Mouse (Mus musculus) adrenal gland, postnatal 36 days (tissue): Measurements from ENCODE around the gene Foxn1. TPM values are rescaled to one million over a fixed set of nuclear protein-coding genes. Genes with fewer than 3 reads are reported as not detected.

Source experiments
- DNase-seq, 2 experiments: peaks; one replicate each; pipeline ENCODE4 v3.0.0; 2021; ENCODE audit warnings: mixed read lengths in 1 of 2
- long read RNA-seq, 2 experiments: library from polyadenylated mRNA; stranded (forward); transcript quantifications; one replicate each; pipeline ENCODE4 v2.0.0; 2021; ENCODE audit warnings: borderline sequencing depth in 2 of 2
- total RNA-seq, 2 experiments: library from RNA; stranded (reverse); gene quantifications; 2 replicates each; pipeline ENCODE4 v1.2.3; 2021

The Foxn1 gene
- under 1 TPM in 1 of 2 experiments, not detected in 1; 0.30 TPM for total RNA-seq
- long read RNA-seq, experiment 1: 0 reads
- long read RNA-seq, experiment 2: 0 reads

DNA sequence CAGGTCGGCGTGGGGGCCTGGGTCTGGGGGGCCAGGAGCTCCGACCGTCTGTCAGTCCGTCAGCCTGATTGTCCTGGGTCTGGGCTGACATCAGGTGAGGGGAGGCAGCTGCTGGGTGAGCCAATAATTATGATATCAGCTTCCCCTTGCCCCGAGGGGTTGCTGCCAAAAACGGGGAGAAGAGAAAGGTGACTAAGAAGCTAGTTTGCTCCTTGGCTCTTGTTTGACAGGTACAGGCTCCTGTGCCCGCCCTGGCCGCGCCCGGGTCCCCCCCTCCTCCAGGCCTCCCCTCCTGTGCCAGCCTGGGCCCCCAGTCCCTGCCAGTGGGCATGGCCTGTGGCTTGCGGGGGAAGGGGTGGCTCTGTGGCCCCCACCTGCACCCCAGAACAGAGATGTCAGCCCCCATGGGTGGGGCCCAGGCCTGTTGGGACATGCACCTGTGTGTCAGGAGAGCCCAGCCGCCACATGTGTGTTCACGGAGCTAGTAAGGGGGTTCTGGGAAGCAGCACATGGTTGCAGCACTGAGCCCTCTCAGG, at the start of gene Foxn1:
Foxn1 (minus strand) TSS at position 51 of the 536 bp plus-strand sequence.
- no peak for DNase-seq

DNA sequence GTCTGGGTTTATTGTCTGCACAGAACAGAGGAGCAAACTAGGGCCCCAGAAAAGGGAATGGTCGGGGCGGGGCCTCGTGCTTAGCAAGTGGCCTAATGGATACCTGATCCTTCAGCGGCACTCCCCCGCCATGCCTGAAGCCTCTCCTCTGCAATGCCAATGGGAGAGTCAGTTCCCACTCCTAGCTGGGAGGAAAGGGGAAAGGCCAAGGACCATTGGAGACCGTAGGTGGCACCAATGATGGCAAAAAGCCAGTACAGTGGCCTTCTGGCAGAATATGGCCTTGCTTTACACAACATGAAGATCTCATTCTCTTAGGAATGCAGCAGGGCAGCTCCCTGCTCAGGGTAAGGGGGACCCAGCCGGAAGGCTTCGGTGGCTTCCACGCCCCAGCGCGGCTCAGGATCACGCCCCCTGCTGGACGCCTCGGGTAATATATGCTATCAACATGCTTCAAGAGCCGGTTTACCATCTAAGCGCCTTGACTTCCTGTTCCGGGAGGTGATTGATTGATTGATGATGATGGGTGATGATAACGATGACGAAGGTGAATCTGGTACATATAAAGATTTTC, 49.5 kb upstream of the Foxn1 start:
- DNase-seq: peak; percentile 79 to 83

DNA sequence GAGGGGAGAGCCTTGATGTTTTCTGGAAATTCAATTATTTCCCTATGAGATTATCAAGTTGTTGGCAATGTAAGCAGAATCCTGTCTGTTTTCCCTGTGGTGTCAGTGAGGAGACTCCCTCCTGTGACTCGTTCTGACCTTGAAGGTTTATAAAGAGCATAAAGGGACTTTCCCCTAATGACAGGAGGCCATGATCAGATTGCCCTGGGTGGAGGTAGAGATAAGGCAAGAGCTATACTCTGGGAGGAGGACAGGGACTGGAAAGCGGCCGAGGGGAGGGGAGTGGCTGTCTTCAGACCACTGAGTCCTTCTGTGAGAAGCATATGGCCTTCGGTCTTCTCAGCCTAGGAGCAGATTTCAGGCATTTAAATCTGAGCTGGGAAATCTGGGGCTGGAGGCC, 47.7 kb upstream of the Foxn1 start:
- no peak for DNase-seq

DNA sequence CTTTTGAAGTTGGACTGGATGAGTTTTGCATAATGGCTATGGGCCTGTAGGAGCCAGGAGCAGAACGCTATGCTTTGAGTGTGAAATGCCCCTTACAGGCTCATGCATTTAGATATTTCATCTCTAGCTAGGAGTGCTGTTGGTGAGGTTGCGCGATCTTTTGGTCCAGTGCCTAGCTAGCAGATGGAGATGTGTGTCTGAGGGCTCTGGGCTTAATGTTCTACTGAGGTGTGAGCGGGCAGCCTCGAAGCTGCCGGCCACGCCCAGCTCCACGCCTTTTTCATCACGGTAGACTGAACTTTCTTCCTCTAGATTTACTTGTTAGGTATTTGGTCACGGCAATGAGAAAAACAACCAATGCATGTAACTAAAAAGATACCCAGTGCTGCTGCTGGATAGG, 44.8 kb upstream of the Foxn1 start:
- DNase-seq: no peak

DNA sequence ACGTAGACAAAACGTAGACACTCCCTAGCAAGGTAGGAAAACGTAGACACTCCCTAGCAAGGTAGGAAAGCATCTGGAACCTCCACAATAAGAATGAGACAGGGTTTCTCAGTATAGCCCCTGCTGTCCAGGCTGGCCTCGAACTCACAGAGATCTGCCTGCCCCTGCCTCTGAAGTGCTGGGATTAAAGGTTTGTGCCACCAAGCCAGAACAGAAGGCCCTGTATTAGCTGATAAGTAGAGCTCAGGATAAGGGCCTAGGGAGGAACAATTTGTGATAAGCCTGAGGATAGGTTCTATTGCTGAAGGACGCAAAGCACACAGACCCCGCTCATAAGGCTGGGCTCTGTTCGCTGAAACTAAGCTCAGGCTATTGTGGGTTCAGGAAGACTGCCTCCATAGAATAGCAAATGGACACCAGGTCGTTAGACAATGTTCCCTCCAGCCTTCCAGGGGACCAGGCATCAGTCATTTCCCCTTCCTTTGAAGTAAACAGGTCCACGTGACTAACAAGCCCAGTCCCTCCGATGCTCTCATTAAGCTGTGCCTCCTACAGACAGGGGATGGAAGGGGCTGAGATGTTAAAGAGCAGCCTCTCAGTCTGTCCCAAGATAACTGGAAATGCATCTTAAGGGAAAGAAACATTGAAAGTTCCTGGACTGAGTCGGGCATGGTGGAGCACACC, 44.0 kb upstream of the Foxn1 start:
- DNase-seq: no peak

DNA sequence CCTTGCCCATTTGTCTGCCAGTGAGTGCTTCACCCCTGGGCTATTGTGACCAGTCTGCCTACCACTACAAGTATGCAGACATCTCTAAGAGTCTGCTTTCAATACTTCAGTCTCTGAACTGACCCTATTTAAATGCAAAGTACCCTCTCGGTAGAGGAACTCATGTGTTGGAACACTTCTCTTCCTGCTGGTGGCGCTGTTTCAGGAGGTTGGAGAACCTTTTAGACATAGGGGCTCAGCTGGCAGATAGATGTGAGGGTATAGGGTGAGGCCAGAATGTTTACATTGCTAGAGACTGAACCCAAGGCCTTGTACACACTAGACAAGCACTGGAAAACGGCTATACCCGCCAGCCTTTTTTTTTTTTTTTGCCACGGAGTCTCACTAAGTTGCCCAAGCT, 42.0 kb upstream of the Foxn1 start:
- DNase-seq: no peak

DNA sequence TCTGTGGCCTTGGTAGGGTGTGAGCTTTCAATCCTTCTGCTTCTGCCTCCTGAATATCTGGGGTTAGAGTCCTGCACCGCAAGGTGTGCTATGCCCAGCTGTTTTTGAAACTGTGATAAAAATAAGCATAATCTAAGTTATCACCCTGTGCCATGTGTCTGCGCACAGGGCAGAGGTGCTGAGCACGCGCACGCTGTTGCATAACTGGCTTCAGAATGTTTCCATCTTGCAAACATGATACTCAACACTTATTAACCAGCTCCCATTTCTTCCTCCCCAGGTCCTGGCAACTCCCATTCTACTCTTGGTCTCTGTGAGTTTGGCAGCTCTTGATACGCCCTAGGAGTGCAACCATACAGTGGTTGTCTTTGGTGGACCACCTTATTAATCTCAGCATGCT, 41.3 kb upstream of the Foxn1 start:
- no peak for DNase-seq

DNA sequence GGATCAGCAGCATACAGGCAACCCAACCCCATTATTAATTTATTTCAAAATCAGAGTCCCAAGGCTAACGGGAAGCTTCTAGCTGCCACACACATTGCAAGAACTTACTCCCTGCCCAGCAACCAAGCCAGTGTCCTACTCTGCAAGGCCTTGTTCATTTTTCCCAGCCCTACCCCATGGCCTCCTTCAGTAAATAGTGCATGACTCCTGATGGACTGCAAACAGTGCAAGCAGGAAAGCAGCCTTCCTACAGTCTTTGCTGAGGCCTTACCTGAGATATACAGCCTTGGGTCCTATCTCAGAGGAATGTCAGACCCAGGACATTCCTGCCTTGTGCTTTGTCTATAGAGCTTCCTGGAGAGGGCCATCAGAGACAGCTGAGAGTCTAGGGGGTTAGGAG, 39.2 kb upstream of the Foxn1 start:
- DNase-seq: no peak

DNA sequence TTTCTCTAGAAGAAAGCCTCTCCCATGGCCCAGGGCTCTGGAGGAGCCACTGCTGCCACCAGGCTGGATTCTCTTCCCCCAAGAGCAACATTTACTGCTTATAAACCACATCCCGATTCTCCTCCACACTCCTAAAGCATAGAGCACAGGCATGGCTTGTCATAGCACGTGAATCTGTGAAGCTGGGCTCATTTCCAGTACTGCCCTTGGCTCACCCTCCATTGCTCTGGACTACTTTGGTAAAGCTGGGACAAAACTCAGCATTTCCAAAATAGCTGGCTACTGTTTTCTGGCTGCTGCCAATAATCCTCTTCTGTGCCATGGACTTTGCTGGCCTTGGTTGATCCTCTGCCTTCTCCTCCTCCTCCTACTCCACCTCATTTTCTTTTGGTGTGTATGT, 38.0 kb upstream of the Foxn1 start:
- DNase-seq: peak; percentile 69 to 73

DNA sequence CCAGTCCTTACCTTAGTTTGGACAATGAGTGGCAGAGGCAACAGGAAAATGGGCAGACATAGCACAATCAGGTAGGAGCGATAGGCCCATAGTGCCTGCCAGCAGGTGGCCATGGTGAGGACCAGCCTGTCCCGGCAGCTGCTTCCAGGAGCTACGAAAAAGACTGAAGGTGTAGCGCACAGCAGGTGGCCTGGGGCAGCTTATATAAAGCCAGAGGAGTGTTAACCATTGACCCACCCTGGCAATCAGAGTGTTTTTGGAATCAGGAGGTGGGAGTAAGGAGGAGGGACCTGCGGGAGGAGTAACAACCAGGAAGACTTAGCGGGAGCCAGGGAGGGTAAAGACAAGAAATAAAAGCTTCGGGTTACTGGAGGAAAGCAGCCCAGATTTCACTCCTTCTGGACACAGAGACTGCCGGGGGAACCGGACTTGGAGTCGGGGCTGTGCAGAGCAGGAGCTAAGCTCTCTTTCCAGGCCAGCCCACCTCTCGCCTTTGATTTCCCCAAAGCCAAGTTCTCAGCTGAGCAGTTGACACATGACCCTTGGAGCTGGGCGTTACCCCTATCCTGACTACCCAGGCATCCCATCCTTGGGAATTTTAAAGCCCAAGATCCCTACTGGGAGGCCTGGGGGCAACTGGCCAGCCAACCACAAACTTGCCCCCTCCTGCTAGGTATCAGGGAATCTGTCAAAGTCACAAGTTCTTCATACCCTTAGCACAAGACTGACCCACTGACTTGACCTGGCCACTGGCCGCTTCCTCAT, 35.9 kb upstream of the Foxn1 start, which contains the start of gene Slc13a2:
Slc13a2 (minus strand) TSS at position 163 of the 765 bp plus-strand sequence.
- DNase-seq: no peak

DNA sequence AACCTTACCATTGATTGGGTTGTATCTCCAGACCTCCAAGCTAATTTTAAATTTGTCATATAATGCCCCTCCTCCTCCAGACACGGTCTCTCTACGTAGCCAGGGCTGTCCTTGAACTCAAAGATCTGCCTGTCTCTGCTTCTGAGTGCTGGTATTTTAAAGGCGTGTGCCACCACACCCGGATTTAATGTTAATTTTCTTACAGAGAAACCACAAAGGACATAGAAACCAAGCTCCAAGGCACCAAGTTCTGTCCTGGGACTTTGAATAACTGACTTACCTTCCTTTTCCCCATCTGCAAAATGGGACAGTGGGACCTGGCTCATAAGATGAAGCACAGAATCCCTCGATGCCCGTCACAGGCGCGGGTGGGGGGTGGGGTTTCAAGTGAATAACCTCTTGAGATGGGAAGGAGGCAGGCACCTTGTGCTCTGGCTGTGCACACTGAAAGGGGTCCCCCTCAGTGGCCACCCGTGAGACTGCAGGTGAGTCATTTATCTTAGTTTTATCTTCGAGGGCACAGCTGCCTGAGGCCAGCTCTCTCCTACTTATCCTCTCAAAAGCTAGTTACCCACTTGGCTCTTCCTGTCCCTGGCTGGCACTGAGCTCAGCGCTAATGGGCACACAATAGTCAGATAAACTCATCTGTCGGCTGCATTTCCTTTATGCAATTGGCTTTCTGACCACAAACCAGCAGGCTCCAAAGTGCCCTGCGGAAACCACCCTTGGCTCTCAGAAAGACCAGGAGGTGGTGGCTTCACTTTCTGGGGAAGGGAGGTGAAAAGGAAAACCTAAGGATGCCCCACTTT, 35.0 kb upstream of the Foxn1 start:
- DNase-seq: no peak

DNA sequence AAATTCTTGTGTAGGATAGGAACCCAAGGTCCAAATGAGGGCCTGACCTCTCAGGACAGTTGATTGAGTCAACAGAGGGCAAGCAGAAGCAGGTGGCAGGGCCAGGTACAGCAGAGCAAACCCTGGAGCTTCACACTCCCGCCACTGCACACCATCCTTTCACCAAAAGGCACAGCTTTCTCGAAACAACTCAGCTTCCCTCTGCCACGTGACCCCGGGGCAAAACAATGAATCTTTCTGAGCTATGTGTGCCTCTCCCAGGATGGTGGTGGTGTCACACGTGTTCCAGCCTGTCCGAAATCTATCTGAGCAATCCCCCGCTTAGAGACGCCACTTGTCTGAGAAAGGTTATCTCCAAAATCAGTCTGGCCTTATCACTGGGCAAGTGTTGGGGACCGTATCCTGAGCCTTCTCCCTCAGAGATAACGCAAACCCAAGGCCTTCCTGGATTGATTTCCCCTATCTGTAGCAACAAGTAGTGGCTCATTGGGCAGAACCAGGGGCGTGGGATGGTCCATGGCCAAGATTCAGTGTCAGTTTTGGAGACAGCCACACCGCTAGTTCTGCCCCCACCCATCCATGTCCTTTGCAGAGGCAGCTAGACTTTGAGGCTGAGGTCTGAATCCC, 34.0 kb upstream of the Foxn1 start:
- DNase-seq: no peak

DNA sequence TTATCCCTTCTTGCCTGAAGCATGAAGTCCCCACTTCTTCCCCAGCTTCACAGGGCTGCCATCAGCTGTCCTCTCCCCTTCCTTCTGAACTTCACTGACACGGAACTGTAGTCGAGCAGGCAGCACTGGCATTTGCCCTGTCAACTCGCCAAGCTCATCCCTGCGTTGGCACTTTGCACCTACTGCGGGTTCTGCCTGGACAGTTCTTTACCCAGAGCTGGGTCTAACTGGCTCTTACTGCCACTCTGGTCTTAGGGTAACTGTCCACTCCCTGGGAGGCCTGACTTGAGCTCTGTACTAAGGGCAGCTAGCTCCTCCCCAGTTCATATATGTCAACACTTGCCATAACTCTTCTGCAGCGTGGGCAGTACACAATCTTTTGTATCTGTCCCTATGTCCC, 30.5 kb upstream of the Foxn1 start:
- no peak for DNase-seq

DNA sequence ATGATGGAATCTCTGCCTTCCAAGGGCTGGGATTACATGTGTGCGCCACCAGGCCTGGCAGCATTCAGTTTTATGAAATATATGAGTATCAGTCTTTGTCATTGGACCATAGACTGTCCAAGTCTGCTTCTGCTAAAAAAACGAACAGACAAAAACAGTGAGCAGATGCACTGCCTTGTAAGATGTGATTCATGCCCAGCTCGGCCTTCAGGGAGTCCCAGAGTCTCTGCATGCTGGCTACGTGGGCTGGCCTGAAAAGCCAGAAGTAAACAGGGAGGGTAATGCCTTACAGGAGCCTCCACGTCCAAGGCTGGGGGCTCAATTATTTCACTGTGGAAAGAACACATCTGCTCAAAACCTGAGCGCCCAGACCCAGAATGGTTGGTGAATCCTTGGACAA, 26.5 kb upstream of the Foxn1 start:
- peak; percentile 51 to 75 for DNase-seq

DNA sequence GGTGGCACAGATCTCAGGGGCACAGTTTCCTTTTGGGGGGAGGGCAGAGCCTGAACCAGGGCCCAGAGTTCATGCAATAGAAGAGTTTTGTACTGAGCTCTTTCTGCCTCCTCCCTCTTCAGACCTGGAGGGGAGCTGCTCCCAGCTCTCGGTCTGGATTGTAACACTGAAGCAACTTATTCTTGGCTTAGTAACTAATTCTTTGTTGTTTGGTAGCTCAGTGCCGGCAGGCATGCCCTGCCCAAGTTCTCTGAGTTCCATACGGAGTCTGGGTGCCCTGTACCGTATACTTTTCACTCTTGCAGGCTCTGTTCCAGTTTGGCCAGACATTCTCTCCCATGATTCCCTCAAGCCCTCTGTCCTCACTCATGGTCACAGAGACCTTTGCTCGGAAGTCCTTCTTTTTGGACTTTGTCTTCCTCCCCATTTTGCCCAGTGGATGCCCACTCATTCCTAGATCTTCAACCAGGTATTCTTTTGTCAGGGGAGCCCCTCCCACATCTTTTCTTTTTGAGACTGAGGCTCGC, 26.0 kb upstream of the Foxn1 start:
- DNase-seq: no peak

DNA sequence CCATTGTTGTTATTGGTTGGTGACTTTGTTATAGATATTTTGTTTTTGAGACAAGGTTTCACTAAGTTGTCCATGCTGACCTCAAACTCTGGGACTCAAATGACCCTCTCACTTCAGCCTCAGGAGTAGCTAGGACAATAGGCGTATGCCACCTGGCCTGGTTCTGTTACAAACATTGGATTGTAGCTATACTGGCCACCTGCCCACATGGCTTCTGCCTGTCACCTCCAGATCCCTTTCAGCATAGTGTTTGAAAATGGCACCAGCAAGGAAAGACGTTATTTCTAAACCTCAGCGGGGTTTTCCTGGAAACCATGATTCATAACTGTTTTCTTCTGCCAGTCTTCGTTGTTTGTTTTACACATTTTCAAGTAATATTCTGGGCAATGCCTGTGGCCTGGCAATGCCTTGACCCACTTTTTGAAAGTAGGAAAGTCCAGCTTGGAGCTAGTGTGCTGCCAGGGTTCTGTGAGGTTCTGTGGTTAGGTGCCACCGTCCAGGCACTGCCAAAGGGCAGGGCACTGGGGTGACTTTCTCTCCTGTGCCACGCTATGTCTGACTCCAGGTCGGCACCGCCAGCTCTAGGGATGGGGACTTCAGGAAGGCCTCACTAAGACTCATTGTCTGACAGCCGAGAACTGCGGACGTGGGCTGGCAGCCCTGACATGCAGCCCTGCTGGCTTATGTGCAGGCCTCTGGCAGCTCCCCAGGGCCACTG, 25.4 kb upstream of the Foxn1 start:
- DNase-seq: peak; percentile 76 to 82

DNA sequence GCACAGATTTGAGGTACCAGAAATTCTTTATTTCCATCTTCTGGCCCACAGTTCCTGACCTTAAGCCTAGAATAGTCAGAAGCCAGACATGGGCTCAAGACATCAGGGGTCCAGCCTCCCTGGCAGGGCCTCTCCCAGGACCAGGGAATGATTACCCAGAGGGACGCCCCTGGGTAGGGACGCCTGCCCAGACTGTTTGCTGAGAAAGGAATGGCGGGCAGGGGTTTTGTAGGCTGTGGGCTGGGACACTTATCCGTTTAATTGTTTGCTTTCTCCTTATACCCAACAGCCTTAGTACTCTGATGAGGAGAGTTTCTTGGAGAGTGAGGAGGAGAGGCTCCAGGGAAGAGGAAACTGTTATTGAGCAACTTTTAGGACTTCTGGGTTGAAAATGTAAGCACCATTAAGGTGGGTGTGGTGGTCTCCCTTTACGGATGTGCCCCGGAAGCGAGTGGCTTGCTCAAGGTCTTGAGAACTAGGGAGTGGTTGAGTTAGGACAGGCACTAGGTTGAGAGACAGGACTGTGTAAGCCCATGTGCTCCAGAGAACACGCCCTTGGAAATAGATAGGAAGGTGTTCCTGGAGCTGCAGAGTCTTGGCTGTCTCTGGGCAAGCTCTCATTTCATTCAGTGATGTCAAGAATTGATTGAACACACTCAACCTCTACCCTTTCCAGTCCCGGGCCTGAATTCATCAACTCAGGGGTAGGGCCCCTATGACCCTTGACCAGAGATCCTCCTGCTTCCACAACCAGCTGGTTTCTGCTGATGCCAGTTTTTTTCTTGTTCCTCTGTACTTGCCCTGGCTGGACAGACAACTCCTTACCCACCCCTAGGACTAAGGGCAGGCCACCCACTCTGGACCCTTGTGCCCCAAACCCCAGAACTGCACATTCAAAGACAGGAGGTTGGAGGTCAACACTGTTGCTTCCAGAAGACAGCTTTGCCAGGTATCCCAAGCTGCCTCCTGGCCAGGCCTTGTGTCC, 22.2 kb upstream of the Foxn1 start:
- DNase-seq: no peak

DNA sequence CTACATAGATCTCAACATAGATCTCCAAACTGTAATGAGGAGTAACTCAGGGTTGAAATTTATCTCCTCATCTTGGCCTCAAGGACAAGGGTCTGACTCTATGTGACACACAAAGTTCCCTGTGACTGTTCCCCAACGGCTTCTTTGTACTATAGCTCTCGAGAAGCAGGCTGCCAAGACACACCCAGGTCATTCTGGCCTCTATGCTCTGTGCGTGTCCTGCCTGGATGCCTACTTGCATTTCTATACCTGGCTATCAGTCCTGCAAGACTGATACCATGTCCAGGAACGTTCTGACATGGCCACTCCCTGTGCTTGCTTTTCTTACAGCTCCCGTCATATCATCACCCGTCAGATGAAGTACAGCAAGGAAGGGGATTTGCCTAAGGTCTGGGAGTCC, 15.7 kb upstream of the Foxn1 start:
- no peak for DNase-seq

DNA sequence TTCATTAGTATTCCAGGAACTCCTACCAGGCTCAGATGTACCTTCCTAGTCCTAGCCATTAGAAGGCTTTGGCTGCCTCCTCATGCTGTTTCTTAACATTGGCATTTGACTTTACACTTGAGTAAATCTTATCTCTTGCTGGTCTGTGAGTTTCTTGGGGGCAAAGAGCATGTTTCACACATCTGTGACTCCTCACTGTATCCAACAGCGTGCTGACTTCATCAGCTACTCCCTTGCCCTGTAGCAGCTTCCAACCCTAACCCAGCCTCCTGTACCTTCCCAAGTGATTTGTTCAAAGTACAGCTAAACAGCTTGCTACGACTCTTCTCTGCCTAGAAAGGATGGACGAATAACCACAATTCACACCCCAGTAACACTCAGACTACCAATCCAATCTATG, 15.1 kb upstream of the Foxn1 start:
- DNase-seq: no peak
